Mouse (Mus musculus) intestine, embryonic 14.5 days (tissue): ENCODE results near the gene Col6a5. TPM values are rescaled to one million over a fixed set of nuclear protein-coding genes. Genes with fewer than 3 reads are reported as not detected.

Experiments used
- polyA plus RNA-seq: library from polyadenylated mRNA; unstranded; fragments of >200 nt; fragmentation: Nextera tagmentation; extraction: Ambion mirVana; gene quantifications from 2 replicates; pipeline ENCODE4 v1.2.1, GENCODE M21; 2014

Col6a5 gene
- polyA plus RNA-seq, 1 experiment from 2014 or later, result 0.31 TPM

Other genes starting within 250 kb of the Col6a5 start
- 0.23 and 1.2 TPM in 2 replicates for gene Col6a6, start 132.5 kb downstream of the Col6a5 start, polyA plus RNA-seq
- gene Col6a4, start 136.1 kb upstream of the Col6a5 start, polyA plus RNA-seq, result 57.6 and 64.5 TPM in 2 replicates
- 1.7 TPM in 2 replicates for gene Glyctk, start 197.5 kb upstream of the Col6a5 start, polyA plus RNA-seq
- 22.9 and 23.8 TPM in 2 replicates for gene Wdr82, start 210.3 kb upstream of the Col6a5 start, polyA plus RNA-seq
- 31.2 and 33.6 TPM in 2 replicates for gene Ppm1m, start 239.1 kb upstream of the Col6a5 start, polyA plus RNA-seq
- gene Twf2, start 242.5 kb upstream of the Col6a5 start, polyA plus RNA-seq, result 56.4 and 59.5 TPM in 2 replicates